Mouse (Mus musculus) hindbrain, postnatal 0 days (tissue): Measurements from ENCODE around the gene Mrps34. TPM values are rescaled to one million over a fixed set of nuclear protein-coding genes. Genes with fewer than 3 reads are reported as not detected.

Source experiments
- ATAC-seq: fragments of 200-750 bp; cut with Nextera tagmentation; 2 replicates; pipeline ENCODE4 v1.8.0; 2017; ENCODE audit warnings: mild to moderate bottlenecking, moderate TSS enrichment, moderate library complexity
- DNase-seq: peaks from one replicate; pipeline ENCODE4 v3.0.0-alpha.2; 2015; ENCODE audit warnings: low spot score
- H3K27ac ChIP-seq: fragments of 300-500 bp; sonication (generic); 2 replicates; pipeline ENCODE4 v1.5.1; 2014; ENCODE audit warnings: mild to moderate bottlenecking
- H3K27me3 ChIP-seq: fragments of 300-500 bp; sonication (generic); 2 replicates; pipeline ENCODE4 v1.6.1; 2014; ENCODE audit warnings: low read length, mixed read lengths; ENCODE audit not compliant: insufficient read depth
- H3K36me3 ChIP-seq: fragments of 300-500 bp; sonication (generic); 2 replicates; pipeline ENCODE4 v1.6.1; 2014; ENCODE audit warnings: low read length, mixed read lengths; ENCODE audit not compliant: insufficient read depth
- H3K4me1 ChIP-seq: fragments of 300-500 bp; sonication (generic); 2 replicates; pipeline ENCODE4 v1.6.1; 2014; ENCODE audit warnings: antibody characterized with exemption, low read length, mixed read lengths; ENCODE audit not compliant: insufficient read depth
- H3K4me2 ChIP-seq: fragments of 300-500 bp; sonication (generic); 2 replicates; pipeline ENCODE4 v1.6.1; 2014; ENCODE audit warnings: low read depth, mild to moderate bottlenecking, low read length, moderate library complexity, mixed read lengths
- H3K4me3 ChIP-seq: fragments of 300-500 bp; sonication (generic); 2 replicates; pipeline ENCODE4 v1.5.1; 2014; ENCODE audit warnings: low read length
- H3K9ac ChIP-seq: fragments of 300-500 bp; sonication (generic); replicated peaks from 2 replicates; pipeline ENCODE4 v1.6.1; 2014; ENCODE audit warnings: mild to moderate bottlenecking, low read length, moderate library complexity, mixed read lengths
- H3K9me3 ChIP-seq: fragments of 300-500 bp; sonication (generic); 2 replicates; pipeline ENCODE4 v1.6.1; 2016; ENCODE audit warnings: low read length, mixed read lengths
- CTCF ChIP-seq: IDR thresholded peaks from 2 replicates; pipeline ENCODE4 v1.5.1; 2016; ENCODE audit warnings: antibody characterized with exemption, control low read depth, low read depth
- WGBS: fragments of 180-500 bp; shearing (Covaris S2); extraction: QIAGEN DNeasy Blood & Tissue Kit; methylation state at CpG from one replicate; pipeline ENCODE4 v1.1.7; 2014; 5-methylcytosine and 5-hydroxymethylcytosine counted together
- polyA plus RNA-seq: library from polyadenylated mRNA; unstranded; fragments of >200 nt; fragmentation: Nextera tagmentation; extraction: Ambion mirVana; gene quantifications from 2 replicates; pipeline ENCODE4 v1.2.1, GENCODE M21; 2015
- total RNA-seq: library from RNA; depleted of rRNA; stranded (reverse); fragments of >200 nt; gene quantifications from 2 replicates; pipeline ENCODE4 v1.2.3, GENCODE M21; 2014

Gene Mrps34
- total and polyA plus RNA-seq, 2 experiments from 2014 or later: 37.8 to 124 TPM

- ATAC-seq: no peak
- Histone ChIP-seq H3K4me3 (no peak overlapping the region), H3K4me2 (no peak overlapping the region), H3K9me3 (no peaks in the 10 kb centered on the region), H3K27ac (no peak overlapping the region), H3K4me1 (no peaks in the 10 kb centered on the region), H3K36me3 (peaks cover 47% of the 10 kb centered on the region), H3K9ac (no peak overlapping the region), H3K27me3 (no peaks in the 10 kb centered on the region)
- TF ChIP-seq CTCF: no peak
- WGBS: 98% methylated on average over 3 of the region's 3 CpGs
- DNase-seq: no peak
Measured at GRCm38 (mm10) chr17:24861785-24862184, 33.1 kb upstream of the Mrps34 start.

- no peak for DNase-seq
- Histone ChIP-seq H3K9me3 (no peaks in the 10 kb centered on the region), H3K9ac (no peak within 1 kb of the TSS), H3K4me2 (no peak within 1 kb of the TSS), H3K4me3 (no peak within 1 kb of the TSS), H3K27me3 (no peaks in the 10 kb centered on the region), H3K27ac (no peak within 1 kb of the TSS), H3K36me3 (peaks cover 40% of the 10 kb centered on the region), H3K4me1 (no peaks in the 10 kb centered on the region)
- no peak for TF ChIP-seq CTCF
- ATAC-seq: no peak
- WGBS: 91% methylated on average over 8 of the region's 8 CpGs
Measured at GRCm38 (mm10) chr17:24865776-24866175, 29.1 kb upstream of the Mrps34 start, which contains the start of gene Igfals. TSS of gene Igfals (plus strand) at chr17:24865997.

- no peak overlapping the region for H3K9ac ChIP-seq
- ATAC-seq: no peak
- H3K27me3 ChIP-seq: no peaks in the 10 kb centered on the region
- DNase-seq: no peak
- H3K9me3 ChIP-seq: no peaks in the 10 kb centered on the region
- no peak overlapping the region for H3K27ac ChIP-seq
- no peak overlapping the region for H3K4me3 ChIP-seq
- H3K4me1 ChIP-seq: no peaks in the 10 kb centered on the region
- peaks cover 25% of the 10 kb centered on the region for H3K36me3 ChIP-seq
- H3K4me2 ChIP-seq: no peak overlapping the region
- no peak for TF ChIP-seq CTCF
- WGBS: 92% methylated on average over 10 of the region's 10 CpGs
Measured at GRCm38 (mm10) chr17:24867914-24868313, 27.0 kb upstream of the Mrps34 start.

GRCm38 (mm10) chr17:24873695-24874404 is 21.1 kb upstream of the Mrps34 start:
- no peak overlapping the region for H3K4me3 ChIP-seq
- ATAC-seq (no peak), DNase-seq (no peak)
- H3K36me3 ChIP-seq: no peaks in the 10 kb centered on the region
- WGBS: 47% methylated on average over 4 of the region's 4 CpGs
- no peaks in the 10 kb centered on the region for H3K4me1 ChIP-seq
- H3K9ac ChIP-seq: no peak overlapping the region
- H3K27me3 ChIP-seq: no peaks in the 10 kb centered on the region
- H3K27ac ChIP-seq: no peak overlapping the region
- no peak for TF ChIP-seq CTCF
- no peak overlapping the region for H3K4me2 ChIP-seq
- H3K9me3 ChIP-seq: no peaks in the 10 kb centered on the region

- 29% methylated on average over 1 of the region's 1 CpGs for WGBS
- no peak for DNase-seq
- Histone ChIP-seq H3K36me3 (no peaks in the 10 kb centered on the region), H3K9me3 (no peaks in the 10 kb centered on the region), H3K27me3 (no peaks in the 10 kb centered on the region), H3K27ac (no peak overlapping the region), H3K9ac (no peak overlapping the region), H3K4me2 (no peak overlapping the region), H3K4me3 (no peak overlapping the region), H3K4me1 (no peaks in the 10 kb centered on the region)
- no peak for ATAC-seq
- no peak for TF ChIP-seq CTCF
Measured at GRCm38 (mm10) chr17:24874405-24874745, 20.5 kb upstream of the Mrps34 start.

GRCm38 (mm10) chr17:24874989-24875388 is 19.9 kb upstream of the Mrps34 start:
- Histone ChIP-seq H3K27ac (no peak overlapping the region), H3K4me3 (no peak overlapping the region), H3K4me1 (no peaks in the 10 kb centered on the region), H3K36me3 (no peaks in the 10 kb centered on the region), H3K9ac (no peak overlapping the region), H3K4me2 (no peak overlapping the region), H3K9me3 (no peaks in the 10 kb centered on the region), H3K27me3 (no peaks in the 10 kb centered on the region)
- no peak for ATAC-seq
- TF ChIP-seq CTCF: no peak
- no peak for DNase-seq
- 80% methylated on average over 8 of the region's 8 CpGs for WGBS

GRCm38 (mm10) chr17:24877336-24878116 is 17.4 kb upstream of the Mrps34 start:
- H3K9me3 ChIP-seq: no peaks in the 10 kb centered on the region
- H3K9ac ChIP-seq: no peak overlapping the region
- ATAC-seq: no peak
- H3K27me3 ChIP-seq: no peaks in the 10 kb centered on the region
- no peak for TF ChIP-seq CTCF
- no peak for DNase-seq
- no peak overlapping the region for H3K4me2 ChIP-seq
- H3K4me3 ChIP-seq: no peak overlapping the region
- H3K4me1 ChIP-seq: no peaks in the 10 kb centered on the region
- 62% methylated on average over 10 of the region's 10 CpGs for WGBS
- H3K27ac ChIP-seq: no peak overlapping the region
- no peaks in the 10 kb centered on the region for H3K36me3 ChIP-seq
